Mouse (Mus musculus): ENCODE results near the gene Bdh1. TPM values are rescaled to one million over a fixed set of nuclear protein-coding genes. Genes with fewer than 3 reads are reported as not detected.

Bdh1 gene
- polyA plus RNA-seq, 1 experiment from 2014 or later = 132 TPM

DNA sequence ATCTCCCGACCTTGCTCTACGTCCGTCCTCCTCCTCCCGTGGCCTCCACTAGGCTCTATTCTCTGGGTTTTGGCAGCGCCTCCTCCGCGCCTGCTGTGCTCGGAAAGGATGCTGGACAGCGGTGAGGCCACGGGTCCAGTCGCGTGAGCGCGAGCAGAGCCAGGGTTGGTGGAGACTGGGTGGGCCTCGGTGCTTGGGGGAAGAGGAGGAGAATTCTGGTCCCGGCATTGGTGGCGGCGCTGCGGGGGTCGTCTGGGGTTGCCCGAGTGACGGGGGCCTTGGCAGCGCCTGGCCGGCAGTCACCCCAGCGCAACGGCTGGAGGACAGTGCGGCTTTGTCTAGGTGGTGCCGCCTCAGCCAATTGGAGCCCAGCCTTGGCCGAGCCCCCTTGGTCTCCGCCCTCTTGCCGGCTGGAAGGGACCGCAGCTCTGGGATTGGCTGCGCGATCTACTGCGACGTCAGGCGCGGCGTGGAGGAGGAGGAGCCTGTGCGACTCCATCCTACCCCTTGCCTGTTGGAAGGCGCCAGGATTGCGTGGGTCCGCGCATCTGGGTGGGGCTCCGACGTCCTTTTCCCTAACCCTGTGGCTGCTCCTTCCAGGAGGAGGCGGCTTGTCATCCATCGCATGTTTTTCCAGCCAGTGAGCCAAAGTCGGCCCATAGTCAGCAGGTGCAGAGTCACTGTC is 7.5 kb downstream of the Bdh1 start:
- peak overlapping the region; percentile 90 for H3K9ac ChIP-seq (replicated peaks)
- no peaks in the 10 kb centered on the region for H3K9me3 ChIP-seq
- H3K36me3 ChIP-seq = no peaks in the 10 kb centered on the region
- peak overlapping the region; percentile 62 for H3K4me2 ChIP-seq (replicated peaks)
- H3K27me3 ChIP-seq = peaks cover 5% of the 10 kb centered on the region; the same call in 1 of the 2 replicates
- WGBS = under 1% methylated on average over 49 of the region's 49 CpGs
- peaks cover 42% of the 10 kb centered on the region for H3K4me1 ChIP-seq
- ATAC-seq (replicated peaks) = peak; percentile 97
- H3K4me3 ChIP-seq = peak overlapping the region; percentile 83
- peak overlapping the region; percentile 94 for H3K27ac ChIP-seq (replicated peaks)

- no peak overlapping the region for H3K4me3 ChIP-seq
- no peaks in the 10 kb centered on the region for H3K27me3 ChIP-seq
- WGBS = 52% methylated on average over 12 of the region's 12 CpGs
- H3K36me3 ChIP-seq = peaks cover 7% of the 10 kb centered on the region
- H3K9me3 ChIP-seq = no peaks in the 10 kb centered on the region
- peak overlapping the region; percentile 27 for H3K27ac ChIP-seq (replicated peaks)
- no peak overlapping the region for H3K4me2 ChIP-seq (replicated peaks)
- ATAC-seq (replicated peaks) = no peak
- H3K4me1 ChIP-seq = peaks cover 40% of the 10 kb centered on the region
- no peak overlapping the region for H3K9ac ChIP-seq (replicated peaks)
Measured at GRCm38 (mm10) chr16:31433466-31434110, 11.5 kb downstream of the Bdh1 start.

DNA sequence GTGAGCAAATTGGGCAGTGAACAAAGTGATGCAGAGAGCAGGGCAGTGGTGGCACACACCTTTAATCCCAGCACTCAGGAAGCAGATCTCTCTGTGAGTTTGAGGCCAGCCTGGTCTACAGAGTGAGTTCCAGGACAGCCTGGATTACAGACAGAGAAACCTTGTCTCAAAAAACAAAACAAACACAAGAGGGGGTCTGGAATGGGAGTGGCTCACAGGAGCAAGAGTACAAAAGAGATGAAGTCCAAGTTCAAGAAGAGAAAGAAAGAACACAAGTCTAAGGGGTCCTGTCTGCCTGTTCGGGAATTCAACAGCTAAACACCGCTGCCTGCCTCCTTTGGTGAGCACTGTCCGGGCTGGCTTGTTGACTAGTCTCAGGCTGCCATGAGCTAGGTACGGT is 13.1 kb downstream of the Bdh1 start:
- no peak overlapping the region for H3K27ac ChIP-seq (replicated peaks)
- WGBS = 55% methylated on average over 4 of the region's 4 CpGs
- no peak overlapping the region for H3K4me2 ChIP-seq (replicated peaks)
- no peak overlapping the region for H3K4me3 ChIP-seq
- no peaks in the 10 kb centered on the region for H3K27me3 ChIP-seq
- peaks cover 37% of the 10 kb centered on the region for H3K4me1 ChIP-seq
- no peaks in the 10 kb centered on the region for H3K9me3 ChIP-seq
- no peak overlapping the region for H3K9ac ChIP-seq (replicated peaks)
- ATAC-seq (replicated peaks) = no peak
- peaks cover 23% of the 10 kb centered on the region for H3K36me3 ChIP-seq

GRCm38 (mm10) chr16:31436085-31436484 is 14.0 kb downstream of the Bdh1 start:
- Histone ChIP-seq H3K4me2 (replicated peaks) (no peak overlapping the region), H3K27ac (replicated peaks) (no peak overlapping the region)
- WGBS = 53% methylated on average over 9 of the region's 9 CpGs

GRCm38 (mm10) chr16:31437358-31437757 is 15.3 kb downstream of the Bdh1 start:
- Histone ChIP-seq H3K4me3 (no peak overlapping the region), H3K9me3 (no peaks in the 10 kb centered on the region), H3K4me1 (peaks cover 26% of the 10 kb centered on the region), H3K4me2 (replicated peaks) (no peak overlapping the region), H3K9ac (replicated peaks) (no peak overlapping the region), H3K36me3 (peaks cover 29% of the 10 kb centered on the region), H3K27ac (replicated peaks) (no peak overlapping the region), H3K27me3 (no peaks in the 10 kb centered on the region)
- no peak for ATAC-seq (replicated peaks)
- WGBS = 91% methylated on average over 11 of the region's 11 CpGs

More at GRCm38 (mm10) chr16:31436085-31436484, 14.0 kb downstream of the Bdh1 start:
- no peak overlapping the region for H3K9ac ChIP-seq (replicated peaks)
- H3K4me1 ChIP-seq = peaks cover 29% of the 10 kb centered on the region
- no peak overlapping the region for H3K4me3 ChIP-seq
- H3K27me3 ChIP-seq = no peaks in the 10 kb centered on the region
- ATAC-seq (replicated peaks) = no peak
- no peaks in the 10 kb centered on the region for H3K9me3 ChIP-seq
- peaks cover 26% of the 10 kb centered on the region for H3K36me3 ChIP-seq

GRCm38 (mm10) chr16:31439529-31439928 is 17.4 kb downstream of the Bdh1 start:
- ATAC-seq (replicated peaks) = no peak
- no peaks in the 10 kb centered on the region for H3K9me3 ChIP-seq
- no peak overlapping the region for H3K4me2 ChIP-seq (replicated peaks)
- H3K9ac ChIP-seq (replicated peaks) = no peak overlapping the region
- H3K27ac ChIP-seq (replicated peaks) = no peak overlapping the region
- H3K27me3 ChIP-seq = no peaks in the 10 kb centered on the region
- 92% methylated on average over 5 of the region's 5 CpGs for WGBS
- no peak overlapping the region for H3K4me3 ChIP-seq
- peaks cover 7% of the 10 kb centered on the region for H3K4me1 ChIP-seq
- H3K36me3 ChIP-seq = peaks cover 29% of the 10 kb centered on the region

GRCm38 (mm10) chr16:31440046-31440445 is 18.0 kb downstream of the Bdh1 start:
- no peak overlapping the region for H3K4me3 ChIP-seq
- H3K9ac ChIP-seq (replicated peaks) = no peak overlapping the region
- no peaks in the 10 kb centered on the region for H3K9me3 ChIP-seq
- 93% methylated on average over 1 of the region's 1 CpGs for WGBS
- no peak overlapping the region for H3K4me2 ChIP-seq (replicated peaks)
- H3K36me3 ChIP-seq = peaks cover 29% of the 10 kb centered on the region
- no peak for ATAC-seq (replicated peaks)
- no peak overlapping the region for H3K27ac ChIP-seq (replicated peaks)
- no peaks in the 10 kb centered on the region for H3K27me3 ChIP-seq
- peaks cover 3% of the 10 kb centered on the region; the same call in 1 of the 2 replicates for H3K4me1 ChIP-seq

DNA sequence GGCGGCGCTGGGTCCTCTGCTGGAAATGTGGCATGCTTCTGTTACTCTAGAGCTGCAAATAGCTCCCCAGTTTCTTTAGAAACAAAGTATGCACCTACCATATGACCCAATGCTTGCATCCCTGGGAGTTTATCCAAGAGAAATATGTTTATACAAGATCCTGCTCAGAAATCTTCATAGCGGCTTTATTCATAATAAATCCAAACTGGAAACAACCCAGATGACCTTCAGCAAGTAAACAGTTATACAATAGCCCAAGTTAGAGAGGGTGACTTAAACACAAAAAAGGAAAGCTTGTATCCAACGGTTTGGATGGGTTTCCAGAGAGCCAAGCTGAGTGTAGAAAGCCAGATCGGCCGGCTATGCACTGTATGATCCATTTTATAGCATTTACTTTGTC is 22.4 kb downstream of the Bdh1 start:
- no peak overlapping the region for H3K4me2 ChIP-seq (replicated peaks)
- no peak for ATAC-seq (replicated peaks)
- 93% methylated on average over 6 of the region's 6 CpGs for WGBS
- H3K27me3 ChIP-seq = no peaks in the 10 kb centered on the region
- no peaks in the 10 kb centered on the region for H3K9me3 ChIP-seq
- H3K9ac ChIP-seq (replicated peaks) = no peak overlapping the region
- peaks cover 39% of the 10 kb centered on the region for H3K36me3 ChIP-seq
- no peak overlapping the region for H3K4me3 ChIP-seq
- H3K27ac ChIP-seq (replicated peaks) = no peak overlapping the region
- H3K4me1 ChIP-seq = no peaks in the 10 kb centered on the region

DNA sequence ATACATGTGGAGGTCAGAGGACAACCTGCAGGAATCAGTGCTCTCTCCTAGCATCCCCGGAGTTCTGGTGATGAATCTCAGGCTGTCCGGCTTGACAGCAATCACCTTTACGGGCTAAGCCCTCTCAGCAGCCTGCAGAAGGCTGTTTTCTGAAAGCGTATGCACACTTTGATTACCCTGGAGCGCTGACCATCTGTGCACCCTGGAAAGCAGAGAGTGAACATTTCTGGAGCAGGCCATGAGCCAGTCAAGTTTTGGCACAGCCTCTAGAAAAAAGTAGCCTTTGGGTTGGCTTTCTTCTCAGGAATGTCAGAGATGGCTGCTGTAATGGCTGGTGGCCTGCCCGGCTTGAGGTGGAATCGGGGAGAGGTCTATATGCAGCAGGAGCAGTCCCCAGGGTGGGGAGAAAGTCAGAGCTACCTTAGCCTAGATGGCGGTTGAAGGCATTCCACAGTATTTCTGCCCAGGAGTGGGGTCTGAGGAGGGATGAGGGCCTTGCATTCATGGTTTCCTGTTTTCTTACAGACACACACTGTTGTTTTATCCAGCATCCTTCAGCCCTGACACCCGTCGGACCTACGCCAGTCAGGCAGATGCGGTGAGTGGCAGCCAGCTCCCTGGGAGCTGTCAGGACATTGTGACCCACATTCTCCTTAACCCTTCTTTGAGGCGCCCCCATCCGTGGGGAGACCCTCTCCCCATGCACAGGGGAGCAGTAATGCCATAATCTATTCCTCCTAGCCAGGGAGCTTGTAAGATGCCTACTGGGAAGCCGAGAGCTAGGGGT is 24.2 kb downstream of the Bdh1 start:
- no peak for ATAC-seq (replicated peaks)
- 78% methylated on average over 15 of the region's 15 CpGs for WGBS
- H3K27me3 ChIP-seq = no peaks in the 10 kb centered on the region
- H3K9ac ChIP-seq (replicated peaks) = no peak overlapping the region
- peaks cover 42% of the 10 kb centered on the region for H3K36me3 ChIP-seq
- no peak overlapping the region for H3K4me2 ChIP-seq (replicated peaks)
- H3K4me1 ChIP-seq = no peaks in the 10 kb centered on the region
- H3K27ac ChIP-seq (replicated peaks) = no peak overlapping the region
- no peaks in the 10 kb centered on the region for H3K9me3 ChIP-seq
- H3K4me3 ChIP-seq = no peak overlapping the region

GRCm38 (mm10) chr16:31449973-31450372 is 27.9 kb downstream of the Bdh1 start:
- no peak overlapping the region for H3K27ac ChIP-seq (replicated peaks)
- no peaks in the 10 kb centered on the region for H3K4me1 ChIP-seq
- no peak overlapping the region for H3K4me3 ChIP-seq
- no peak overlapping the region for H3K4me2 ChIP-seq (replicated peaks)
- no peaks in the 10 kb centered on the region for H3K27me3 ChIP-seq
- no peak for ATAC-seq (replicated peaks)
- 79% methylated on average over 4 of the region's 4 CpGs for WGBS
- H3K36me3 ChIP-seq = peaks cover 51% of the 10 kb centered on the region
- no peak overlapping the region for H3K9ac ChIP-seq (replicated peaks)
- no peaks in the 10 kb centered on the region for H3K9me3 ChIP-seq

DNA sequence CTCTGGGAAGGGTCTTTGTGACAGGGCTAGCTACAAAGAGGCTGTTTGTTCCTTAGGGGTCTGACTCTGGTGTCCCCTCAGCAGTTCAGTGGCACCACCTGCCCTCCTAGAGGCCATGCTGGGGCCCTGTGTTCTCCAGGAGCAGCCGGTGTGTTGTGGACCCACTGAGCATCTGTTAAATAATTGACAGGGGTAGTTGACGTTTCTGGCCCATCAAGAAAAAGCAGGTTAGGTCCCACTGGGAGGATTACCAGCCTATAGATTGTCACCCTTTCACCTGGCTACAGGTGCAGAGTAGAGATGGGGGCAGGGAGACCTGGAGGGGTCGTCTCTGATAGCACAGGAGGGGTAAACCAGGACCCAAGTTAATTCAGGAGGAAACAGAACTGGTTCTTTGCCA is 29.2 kb downstream of the Bdh1 start:
- H3K4me3 ChIP-seq = no peak overlapping the region
- no peaks in the 10 kb centered on the region for H3K4me1 ChIP-seq
- H3K4me2 ChIP-seq (replicated peaks) = no peak overlapping the region
- no peaks in the 10 kb centered on the region for H3K9me3 ChIP-seq
- H3K27me3 ChIP-seq = no peaks in the 10 kb centered on the region
- H3K9ac ChIP-seq (replicated peaks) = no peak overlapping the region
- H3K36me3 ChIP-seq = peaks cover 54% of the 10 kb centered on the region
- 72% methylated on average over 3 of the region's 3 CpGs for WGBS
- no peak overlapping the region for H3K27ac ChIP-seq (replicated peaks)
- no peak for ATAC-seq (replicated peaks)

- ATAC-seq (replicated peaks) = peak; percentile 54; the same call in 1 of the 2 replicates
- H3K4me2 ChIP-seq (replicated peaks) = no peak overlapping the region
- H3K4me3 ChIP-seq = no peak overlapping the region
- 80% methylated on average over 5 of the region's 7 CpGs for WGBS
- no peaks in the 10 kb centered on the region for H3K9me3 ChIP-seq
- peaks cover 48% of the 10 kb centered on the region for H3K36me3 ChIP-seq
- H3K9ac ChIP-seq (replicated peaks) = no peak overlapping the region
- no peaks in the 10 kb centered on the region for H3K27me3 ChIP-seq
- no peak overlapping the region for H3K27ac ChIP-seq (replicated peaks)
- H3K4me1 ChIP-seq = no peaks in the 10 kb centered on the region
Measured at GRCm38 (mm10) chr16:31452467-31452866, 30.4 kb downstream of the Bdh1 start.
